In the genomic region with DNA sequence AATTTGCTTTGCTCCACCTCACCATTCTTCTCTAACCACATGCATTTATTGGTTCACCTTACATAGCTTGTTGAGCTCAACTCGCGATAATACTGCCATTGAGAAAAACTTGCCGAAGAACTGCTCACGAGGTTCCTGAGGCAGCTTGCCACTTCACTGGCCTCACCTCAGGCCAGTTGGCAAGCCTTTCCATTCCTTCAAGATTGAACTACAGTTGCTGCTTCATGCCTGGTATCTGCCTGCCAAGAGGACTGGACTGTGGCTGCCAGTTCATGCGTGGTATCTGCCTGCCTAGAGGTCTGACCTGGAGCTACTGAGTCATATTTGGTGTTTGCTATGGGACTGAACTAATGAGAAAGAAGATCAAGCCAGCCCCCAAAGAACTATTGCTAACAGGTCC, we compare ENCODE assay signal across 12 mouse cellular contexts.
DNase-seq lines count a peak whose midpoint lies in the region; ATAC-seq and TF ChIP-seq lines count a peak whose summit lies in the region.
"Had no signal": no experiment of that assay in that cellular context is flagged by ENCODE, and none has a peak within 500 bp of the region (broad histone marks: within the 10 kb centered on the region; RNA-seq: fewer than 3 reads in every experiment).

No protein-coding gene starts in this region.

- no peak overlapping the region for H3K4me3 ChIP-seq in cerebellum, adult 2 months (replicated peaks; ENCODE audit: insufficient read depth, low read depth, low read length)
- H3K4me3 ChIP-seq: limb, embryonic 15.5 days had no signal

- H3K4me1 ChIP-seq in cerebellum, adult 2 months (ENCODE audit: control insufficient read depth, insufficient read depth, low read length) = peaks cover 2% of the 10 kb centered on the region; the same call in 1 of the 2 replicates
- H3K4me1 ChIP-seq: limb, embryonic 15.5 days had no signal

- no peak for TF ChIP-seq CTCF in cerebellum, adult 2 months (IDR thresholded peaks at IDR 0.05; ENCODE audit: borderline replicate concordance, insufficient read depth, low read depth, low read length)

- no peak overlapping the region for H3K27ac ChIP-seq in cerebellum, adult 2 months (ENCODE audit: insufficient read depth, low read length)
- H3K27ac ChIP-seq: limb, embryonic 15.5 days had no signal

- intact Hi-C loops in left cerebral cortex, postnatal 4 days (cut with DNase I) = no loop called here
- intact Hi-C loops in gastrocnemius, postnatal 36 days (cut with DNase I) = no loop called here

- H3K27me3 ChIP-seq in cerebellum, adult 2 months (ENCODE audit: control insufficient read depth, insufficient read depth, low read length) = no peaks in the 10 kb centered on the region
- H3K27me3 ChIP-seq: limb, embryonic 15.5 days had no signal

- ATAC-seq in megakaryocyte-erythroid progenitor cell, adult 5-6 weeks (replicated peaks; ENCODE audit: low FRiP score, low TSS enrichment, poor library complexity, severe bottlenecking) = no peak
- ATAC-seq: forebrain, embryonic 14.5 days; intestine, embryonic 16.5 days had no signal

- TF ChIP-seq POLR2A in cerebellum, adult 2 months (IDR thresholded peaks at IDR 0.05; ENCODE audit: borderline replicate concordance, insufficient read depth, low read length) = no peak

- WGBS in cerebellum, adult 2 months = 16% methylated on average over 5 of the region's 5 CpGs

- DNase-seq in cerebellum, adult 2 months = peak; percentile 9 to 26
- DNase-seq in cerebellum, postnatal 4 days (ENCODE audit: low spot score in 2 of 2) = no peak
- DNase-seq in left cerebral cortex, postnatal 4 days = peak; percentile 18
- no peak for DNase-seq in left cerebral cortex, adult 18-20 months (ENCODE audit: low spot score in 2 of 2)
- DNase-seq in cerebellum, adult 9-11 months = peak; percentile 6
- peak; percentile 4 to 21 for DNase-seq in gastrocnemius, postnatal 36 days
- no peak for DNase-seq in thymus, adult 18-20 months
- DNase-seq: lung, postnatal 14 days had no signal

Comparison
In these comparisons a context has a peak if more than half of its experiments do, and no peak if none do; other contexts are left out.
1. DNase-seq: peak in cerebellum, adult 2 months (2 of 2), left cerebral cortex, postnatal 4 days (single experiment), cerebellum, adult 9-11 months (single experiment) and gastrocnemius, postnatal 36 days (2 of 2); none in cerebellum, postnatal 4 days (0 of 2), left cerebral cortex, adult 18-20 months (0 of 2) and thymus, adult 18-20 months (0 of 2).